Comparison of ENCODE assay signal across 13 mouse cellular contexts in the genomic region with DNA sequence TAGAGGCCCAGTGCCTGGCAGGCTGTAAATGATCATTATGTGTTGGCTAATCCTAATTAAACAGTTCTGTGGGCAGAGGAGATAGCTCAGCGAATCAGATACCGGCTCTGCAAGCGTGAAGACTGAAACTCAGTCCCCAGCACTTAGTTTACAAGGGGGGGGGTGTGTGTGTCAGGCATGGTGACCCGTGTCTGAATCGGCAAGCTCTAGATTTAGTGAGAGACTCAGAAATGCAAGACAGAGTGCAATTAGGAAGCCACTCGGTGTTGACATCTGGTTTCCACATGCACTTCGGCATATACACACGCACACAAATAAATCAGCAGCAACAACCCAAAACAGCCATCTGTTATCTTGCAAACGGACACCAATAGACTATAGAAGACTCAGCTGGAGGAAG. TPM values are rescaled to one million over a fixed set of nuclear protein-coding genes. Genes with fewer than 3 reads are reported as not detected.
DNase-seq lines count a peak whose midpoint lies in the region; ATAC-seq and TF ChIP-seq lines count a peak whose summit lies in the region.
"Had no signal": no experiment of that assay in that cellular context is flagged by ENCODE, and none has a peak within 500 bp of the region (broad histone marks: within the 10 kb centered on the region; RNA-seq: fewer than 3 reads in every experiment).

No protein-coding gene starts in this region.

- H3K27me3 ChIP-seq in heart, embryonic 14.5 days (ENCODE audit: control insufficient read depth, insufficient read depth, low read length): no peaks in the 10 kb centered on the region
- no peaks in the 10 kb centered on the region for H3K27me3 ChIP-seq in thymus, adult 2 months (ENCODE audit: control insufficient read depth, insufficient read depth, low read length)
- peaks cover 56% of the 10 kb centered on the region for H3K27me3 ChIP-seq in liver, embryonic 12.5 days (replicated peaks)
- no peaks in the 10 kb centered on the region for H3K27me3 ChIP-seq in stomach, postnatal 0 days (ENCODE audit: control insufficient read depth, insufficient read depth, low read length)

- peak overlapping the region; percentile 76 to 83 for H3K27ac ChIP-seq in heart, embryonic 14.5 days (replicated peaks in 1 of 2; ENCODE audit: control insufficient read depth in 1 of 2, insufficient read depth in 1 of 2, low read depth in 2 of 2, low read length in 2 of 2)
- peak overlapping the region; percentile 69 for H3K27ac ChIP-seq in thymus, adult 2 months (ENCODE audit: control insufficient read depth, insufficient read depth, low read length)
- H3K27ac ChIP-seq in liver, embryonic 12.5 days: no peak overlapping the region
- peak overlapping the region; percentile 30; the same call in 1 of the 2 replicates for H3K27ac ChIP-seq in stomach, postnatal 0 days (replicated peaks)

- TF ChIP-seq CTCF in thymus, adult 2 months (IDR thresholded peaks at IDR 0.05; ENCODE audit: borderline replicate concordance, control insufficient read depth, extremely low read depth, insufficient read depth, low read length, poor library complexity): no peak
- no peak for TF ChIP-seq CTCF in stomach, postnatal 0 days (IDR thresholded peaks at IDR 0.05; ENCODE audit: low read depth)

- peak overlapping the region; percentile 61 for H3K9ac ChIP-seq in heart, embryonic 14.5 days (ENCODE audit: low read length)
- no peak overlapping the region for H3K9ac ChIP-seq in liver, embryonic 12.5 days
- H3K9ac ChIP-seq in stomach, postnatal 0 days (ENCODE audit: low read length): no peak overlapping the region

- TF ChIP-seq EP300 in stomach, postnatal 0 days (optimal IDR thresholded peaks at IDR 0.05): no peak

- H3K9me3 ChIP-seq in heart, embryonic 14.5 days (ENCODE audit: control insufficient read depth, low read length): no peaks in the 10 kb centered on the region
- H3K9me3 ChIP-seq in liver, embryonic 12.5 days (replicated peaks): no peaks in the 10 kb centered on the region
- H3K9me3 ChIP-seq in stomach, postnatal 0 days (ENCODE audit: control insufficient read depth, low read length): no peaks in the 10 kb centered on the region
- H3K9me3 ChIP-seq: G1E had no signal

- peaks cover 66 to 88% of the 10 kb centered on the region in 2 experiments for H3K4me1 ChIP-seq in heart, embryonic 14.5 days (ENCODE audit: control insufficient read depth in 2 of 2, insufficient read depth in 2 of 2, low read length in 2 of 2)
- peaks cover 68% of the 10 kb centered on the region for H3K4me1 ChIP-seq in thymus, adult 2 months (replicated peaks; ENCODE audit: control insufficient read depth, insufficient read depth, low read length)
- H3K4me1 ChIP-seq in liver, embryonic 12.5 days: peaks cover 47% of the 10 kb centered on the region
- H3K4me1 ChIP-seq in stomach, postnatal 0 days (replicated peaks; ENCODE audit: control insufficient read depth, insufficient read depth): peaks cover 11% of the 10 kb centered on the region

- peak overlapping the region in 1 of 2 experiments; percentile 8; a peak in 1 of 4 replicates for H3K4me3 ChIP-seq in heart, embryonic 14.5 days (ENCODE audit: control insufficient read depth in 1 of 2, insufficient read depth in 1 of 2, low read depth in 1 of 2, low read length in 2 of 2)
- no peak overlapping the region for H3K4me3 ChIP-seq in thymus, adult 2 months (ENCODE audit: control insufficient read depth, insufficient read depth, low read length)
- H3K4me3 ChIP-seq in liver, embryonic 12.5 days: no peak overlapping the region
- no peak overlapping the region for H3K4me3 ChIP-seq in stomach, postnatal 0 days (ENCODE audit: low read depth, low read length)

- 19% methylated on average over 9 of the region's 9 CpGs for WGBS in heart, embryonic 14.5 days
- 28% methylated on average over 9 of the region's 9 CpGs for WGBS in thymus, adult 2 months
- WGBS in liver, embryonic 12.5 days (ENCODE audit: insufficient replicate concordance): 29% methylated on average over 9 of the region's 9 CpGs
- 47% methylated on average over 9 of the region's 9 CpGs for WGBS in stomach, postnatal 0 days

- peak overlapping the region; percentile 64 for H3K4me2 ChIP-seq in heart, embryonic 14.5 days (ENCODE audit: low read length)
- peak overlapping the region; percentile 4; the same call in 1 of the 2 replicates for H3K4me2 ChIP-seq in liver, embryonic 12.5 days
- no peak overlapping the region for H3K4me2 ChIP-seq in stomach, postnatal 0 days (replicated peaks; ENCODE audit: low read depth)
- H3K4me2 ChIP-seq: midbrain, embryonic 11.5 days had no signal

- H3K36me3 ChIP-seq in heart, embryonic 14.5 days (ENCODE audit: control insufficient read depth, insufficient read depth, low read length): peaks cover 38% of the 10 kb centered on the region
- H3K36me3 ChIP-seq in thymus, adult 2 months (ENCODE audit: control insufficient read depth, insufficient read depth, low read length): peaks cover 32% of the 10 kb centered on the region
- no peaks in the 10 kb centered on the region for H3K36me3 ChIP-seq in liver, embryonic 12.5 days
- H3K36me3 ChIP-seq in stomach, postnatal 0 days (ENCODE audit: control insufficient read depth, insufficient read depth, low read length): no peaks in the 10 kb centered on the region

- intact Hi-C loops in left cerebral cortex, postnatal 25 days (cut with DNase I): no loop called here

- no peak for TF ChIP-seq POLR2A in thymus, adult 2 months (IDR thresholded peaks at IDR 0.05; ENCODE audit: control insufficient read depth, extremely low read depth, insufficient read depth, low read length, poor library complexity)

- no peak for ATAC-seq in heart, embryonic 14.5 days (ENCODE audit: insufficient number of reproducible peaks, insufficient read depth, low FRiP score, low read depth)
- ATAC-seq in liver, embryonic 12.5 days: no peak
- no peak for ATAC-seq in stomach, postnatal 0 days (ENCODE audit: low FRiP score, low TSS enrichment)
- ATAC-seq: hindbrain, embryonic 16.5 days had no signal

- no peak for DNase-seq in heart, adult 8-10 months (ENCODE audit: low spot score)
- DNase-seq in thymus, adult 2 months: no peak
- DNase-seq in thymus, postnatal 36 days: no peak
- no peak for DNase-seq in stomach, postnatal 0 days (ENCODE audit: low spot score)
- DNase-seq in right cerebral cortex, adult 2 months (ENCODE audit: low spot score in 2 of 2): no peak
- no peak for DNase-seq in left cerebral cortex, postnatal 25 days (ENCODE audit: low spot score in 2 of 2)
- DNase-seq: layer of hippocampus, adult 9-11 months; retina, postnatal 1 day had no signal

RNA-seq across cellular contexts. Expression of gene Rcsd1, which starts 8.0 kb away (rescaled TPM):
- polyA plus RNA-seq in heart, embryonic 14.5 days (2014; fragmentation: Nextera tagmentation; extraction: Ambion mirVana): 81.2 and 86.3 TPM in 2 replicates
- 10 to 100 TPM; 64.0 to 99.3 (median 73.2) TPM for total RNA-seq in heart, adult 8-10 months (2022)
- 220 and 249 TPM in 2 replicates for polyA plus RNA-seq in thymus, adult 2 months (2012; rRNA removed)
- 10.7 and 10.8 TPM in 2 replicates for polyA plus RNA-seq in liver, embryonic 12.5 days (2016; fragmentation: Nextera tagmentation; extraction: Ambion mirVana)
- 16.1 TPM in 2 replicates for polyA plus RNA-seq in stomach, postnatal 0 days (2015; fragmentation: Nextera tagmentation; extraction: Ambion mirVana)
- 1 to 10 TPM; 4.9 to 6.0 TPM for total RNA-seq in left cerebral cortex, postnatal 25 days (2021)
